Mouse (Mus musculus): ENCODE data around the gene Atxn7l3.

The Atxn7l3 gene

GRCm38 (mm10) chr11:102296491-102297472 is at the start of gene Atxn7l3:
Atxn7l3 (minus strand) TSS chr11:102296631.
- peak; percentile 99 for DNase-seq (ENCODE audit: low read depth)

GRCm38 (mm10) chr11:102344458-102344857 is 48.0 kb upstream of the Atxn7l3 start:
- DNase-seq (ENCODE audit: low read depth): no peak

DNA sequence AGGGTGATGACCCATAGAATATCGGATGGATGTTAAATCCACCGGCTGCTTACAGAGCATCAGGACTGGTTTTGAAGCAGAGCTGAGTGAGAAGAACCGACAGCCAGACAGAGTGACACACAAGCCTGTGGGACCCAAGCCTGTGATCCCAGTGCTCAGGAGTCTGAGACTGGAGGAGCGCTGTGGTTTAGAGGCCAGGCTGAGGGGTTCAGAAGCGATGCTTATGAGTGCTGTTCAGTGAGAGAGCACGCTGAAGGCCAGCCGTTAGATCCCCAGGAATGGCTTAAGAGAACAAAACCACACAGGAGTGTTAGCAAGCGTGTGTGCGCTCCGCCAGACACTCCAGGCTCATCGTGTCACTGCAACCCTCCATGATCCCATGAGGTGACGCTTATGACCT is 46.3 kb upstream of the Atxn7l3 start:
- DNase-seq (ENCODE audit: low read depth): no peak

DNA sequence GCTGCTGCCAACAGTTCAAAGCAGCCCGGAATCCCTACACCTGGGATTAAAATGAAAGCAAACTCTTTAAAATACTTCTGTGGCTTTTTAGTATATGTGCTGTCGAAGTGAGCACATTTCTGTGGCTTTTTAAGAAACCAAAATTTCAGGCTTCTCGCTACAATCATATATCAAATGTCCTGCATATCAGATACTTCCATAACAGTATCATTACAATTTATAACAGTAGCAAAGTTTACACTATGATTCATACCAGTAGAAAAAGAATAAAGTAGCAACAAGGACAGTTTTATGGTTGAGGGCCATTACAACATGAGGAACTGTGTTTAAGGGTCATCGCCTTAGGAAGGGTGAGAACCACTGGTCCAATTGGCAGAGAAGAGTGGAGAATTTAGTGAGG is 44.7 kb upstream of the Atxn7l3 start:
- no peak for DNase-seq (ENCODE audit: low read depth)

DNA sequence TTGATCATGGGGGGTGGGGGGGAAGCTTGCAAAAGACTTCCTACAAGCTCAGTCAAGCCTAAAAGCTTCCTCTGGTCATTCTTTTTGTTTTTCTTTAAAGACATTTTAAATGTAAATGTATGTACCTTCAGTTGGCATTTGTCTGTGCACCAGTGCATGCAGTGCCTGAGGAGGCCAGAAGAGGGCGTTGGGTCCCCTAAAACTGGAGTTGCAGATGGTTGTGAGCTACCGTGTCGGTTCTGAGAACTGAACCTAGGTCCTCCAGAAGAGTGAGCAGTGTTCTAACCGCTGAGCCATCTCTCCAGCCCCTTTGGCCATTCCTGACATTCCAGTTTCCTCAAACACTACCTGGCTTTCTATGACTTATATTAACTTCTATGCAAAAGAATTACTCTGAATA is 43.2 kb upstream of the Atxn7l3 start:
- DNase-seq (ENCODE audit: low read depth): peak; percentile 23

- no peak for DNase-seq (ENCODE audit: low read depth)
Observed at GRCm38 (mm10) chr11:102339195-102339594, 42.8 kb upstream of the Atxn7l3 start.

DNA sequence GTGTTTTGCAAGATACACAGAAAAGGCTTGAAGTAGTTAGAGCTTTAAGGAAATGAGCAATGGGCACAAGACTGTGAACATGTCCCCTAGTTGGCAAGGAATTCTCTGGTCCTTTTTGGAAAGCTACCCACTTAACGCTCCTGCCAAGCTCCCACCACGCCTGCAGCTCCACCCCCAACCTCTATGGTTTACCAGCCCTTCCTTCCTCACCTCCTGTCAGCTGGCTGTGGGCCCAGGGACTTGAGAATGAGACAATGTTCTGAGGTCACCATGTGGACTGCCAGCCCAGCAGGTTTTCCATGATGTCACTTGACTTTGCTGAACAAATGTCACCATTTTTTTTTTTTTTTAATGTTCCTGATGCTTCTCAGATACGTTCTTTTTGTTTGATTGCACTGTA is 42.1 kb upstream of the Atxn7l3 start:
- peak; percentile 48 for DNase-seq (ENCODE audit: low read depth)

GRCm38 (mm10) chr11:102337921-102338320 is 41.5 kb upstream of the Atxn7l3 start:
- DNase-seq (ENCODE audit: low read depth): no peak

DNA sequence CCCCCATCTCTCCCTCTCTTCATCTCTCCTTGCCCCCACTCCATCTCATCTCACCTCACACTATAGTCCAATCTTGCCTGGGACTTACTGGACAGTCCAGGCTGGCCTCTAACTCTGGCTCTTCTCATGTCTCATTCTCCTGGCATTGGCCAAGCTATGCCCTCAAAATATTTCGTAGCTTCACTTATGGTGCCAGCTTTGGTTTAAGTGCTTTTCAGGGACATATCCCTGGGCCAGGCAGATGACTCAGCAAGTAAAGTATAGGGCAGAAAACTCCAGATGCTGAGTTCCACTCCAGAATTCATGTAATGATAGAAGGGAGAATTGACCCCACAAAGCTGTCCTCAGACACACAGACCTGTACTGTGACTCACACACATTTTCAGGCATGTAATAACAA is 39.8 kb upstream of the Atxn7l3 start:
- peak; percentile 31 for DNase-seq (ENCODE audit: low read depth)

DNA sequence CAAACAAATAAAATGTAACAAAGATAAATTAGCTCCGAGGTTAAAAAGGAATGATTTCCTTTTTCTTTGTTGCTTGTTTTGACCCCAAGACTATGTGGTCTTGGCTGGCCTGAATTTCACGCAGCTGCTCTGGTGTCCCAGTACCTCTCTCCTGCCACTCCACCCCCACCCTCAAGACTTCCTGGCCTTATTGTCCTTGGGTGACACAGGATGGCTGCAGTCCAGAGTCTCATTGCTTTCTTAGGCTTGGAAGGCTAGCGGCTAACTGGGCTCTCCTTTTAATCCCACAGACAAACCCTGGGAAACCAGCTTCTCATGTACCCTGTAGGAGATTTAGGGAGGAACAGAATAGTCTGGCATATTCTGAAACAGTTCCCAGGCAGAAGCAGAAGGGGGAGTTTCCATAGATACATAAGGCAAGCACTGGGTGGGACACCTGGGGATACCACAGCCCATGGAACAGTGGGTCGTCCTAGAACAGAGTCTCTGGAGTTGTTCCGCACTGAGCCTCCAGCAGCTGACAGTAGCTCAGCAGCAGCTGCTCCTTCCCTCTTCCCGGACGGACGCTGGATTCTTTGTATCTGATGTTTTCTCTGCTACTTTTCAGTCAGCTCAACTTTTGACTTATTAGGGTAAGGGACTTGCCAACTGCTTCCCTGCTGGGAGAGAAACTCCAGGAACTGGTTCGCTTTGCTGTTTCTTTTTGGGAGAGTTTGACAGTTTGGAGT is 38.7 kb upstream of the Atxn7l3 start:
- no peak for DNase-seq (ENCODE audit: low read depth)

- no peak for DNase-seq (ENCODE audit: low read depth)
Observed at GRCm38 (mm10) chr11:102334010-102334409, 37.6 kb upstream of the Atxn7l3 start.

- DNase-seq (ENCODE audit: low read depth): no peak
Observed at GRCm38 (mm10) chr11:102333061-102333460, 36.6 kb upstream of the Atxn7l3 start.

GRCm38 (mm10) chr11:102331806-102332205 is 35.4 kb upstream of the Atxn7l3 start:
- no peak for DNase-seq (ENCODE audit: low read depth)

DNA sequence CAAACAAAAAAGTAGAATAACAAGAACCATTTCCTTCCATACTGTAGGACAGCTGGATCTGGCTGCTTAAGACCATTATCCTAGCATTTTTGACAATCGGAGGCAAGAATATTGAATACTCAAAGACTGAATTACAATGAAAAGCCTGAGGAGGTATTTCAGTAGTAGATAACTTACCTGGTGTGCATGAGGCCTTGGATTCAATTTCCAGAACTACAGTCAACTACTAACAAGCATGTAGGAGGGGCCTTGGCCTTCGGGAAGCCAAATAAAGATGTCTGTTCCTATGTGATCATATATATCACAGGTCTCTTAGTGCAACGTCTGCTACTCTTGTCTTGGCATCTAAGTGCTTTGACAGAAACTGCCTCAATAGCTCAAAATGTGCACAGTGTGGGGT is 33.6 kb upstream of the Atxn7l3 start:
- no peak for DNase-seq (ENCODE audit: low read depth)

DNA sequence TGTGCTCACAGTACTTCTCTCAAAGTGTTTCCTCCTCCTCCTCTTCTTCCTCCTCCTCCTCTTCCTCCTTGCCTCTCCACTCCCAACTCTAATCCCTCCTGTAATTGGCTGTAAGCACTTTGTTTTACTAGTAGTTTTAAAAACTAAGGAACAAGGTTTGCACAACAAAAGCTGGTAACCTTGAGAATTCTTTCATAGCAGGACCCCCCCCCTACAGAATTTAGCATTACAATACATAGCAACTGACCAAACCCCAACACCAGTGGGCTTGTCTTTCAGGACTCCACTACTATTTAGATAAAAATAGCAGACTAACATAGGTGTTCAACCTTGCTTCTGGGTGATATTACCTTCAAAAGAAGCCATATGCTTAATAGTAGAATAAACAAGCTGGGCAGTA is 33.1 kb upstream of the Atxn7l3 start:
- DNase-seq (ENCODE audit: low read depth): no peak

GRCm38 (mm10) chr11:102327839-102328238 is 31.4 kb upstream of the Atxn7l3 start:
- DNase-seq (ENCODE audit: low read depth): no peak

DNA sequence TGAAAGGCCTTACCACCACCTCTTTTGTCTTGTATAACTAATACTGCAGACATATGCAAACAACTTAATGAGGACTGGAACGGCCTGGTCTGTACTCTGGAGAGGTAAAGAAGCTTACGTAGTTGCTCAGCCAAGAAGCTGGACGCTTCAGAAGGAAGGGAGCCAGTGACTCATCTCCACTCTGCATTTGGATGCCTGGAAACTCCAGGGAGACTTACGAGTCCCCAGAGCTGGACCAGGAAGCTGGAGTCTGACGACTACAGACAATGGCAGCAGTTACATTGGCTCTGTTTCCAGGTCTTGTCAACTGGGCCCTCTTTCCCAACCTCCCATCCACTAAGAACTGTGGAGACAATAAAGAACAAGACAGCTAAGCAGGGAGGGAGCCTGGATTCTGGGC is 30.8 kb upstream of the Atxn7l3 start:
- peak; percentile 73 for DNase-seq (ENCODE audit: low read depth)

DNA sequence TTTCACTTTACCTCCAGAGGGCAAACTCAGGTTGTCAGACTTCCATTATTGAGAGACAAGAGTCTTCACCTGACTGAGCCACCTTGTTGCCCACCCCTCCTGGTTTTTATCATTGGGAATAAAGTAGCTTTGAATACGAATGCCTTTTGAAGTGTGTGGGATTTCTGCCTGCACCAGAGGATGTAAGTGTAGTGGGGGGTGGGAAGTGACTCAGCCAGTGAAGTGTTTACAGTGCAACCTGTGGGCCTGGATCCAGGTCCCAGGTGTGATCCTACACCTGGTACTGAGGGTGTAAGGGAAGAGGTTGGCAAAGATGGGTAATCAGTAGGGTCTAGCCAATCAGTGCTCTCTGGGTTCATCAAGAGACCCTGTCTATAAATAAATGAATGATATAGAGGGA is 27.1 kb upstream of the Atxn7l3 start:
- no peak for DNase-seq (ENCODE audit: low read depth)

DNA sequence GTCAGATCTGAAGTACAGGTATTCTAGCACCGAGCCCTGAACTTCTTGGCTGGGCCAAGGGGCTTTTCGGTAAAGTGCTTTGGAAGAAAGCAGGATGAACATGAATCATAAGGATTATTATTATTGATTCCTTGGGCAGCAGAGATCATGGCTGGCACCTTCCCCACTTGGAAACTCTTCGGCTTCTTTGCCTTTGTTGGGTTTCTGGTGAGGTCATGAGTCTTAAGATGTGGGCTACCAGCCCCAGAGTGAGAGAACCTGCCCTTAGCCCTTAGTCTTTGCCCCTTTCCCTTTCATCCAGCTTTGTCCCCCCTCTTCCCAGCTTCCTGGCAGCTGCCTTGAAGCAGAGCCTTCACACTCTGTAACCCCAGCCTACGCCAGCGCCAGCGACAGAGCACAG is 25.5 kb upstream of the Atxn7l3 start:
- DNase-seq (ENCODE audit: low read depth): no peak

DNA sequence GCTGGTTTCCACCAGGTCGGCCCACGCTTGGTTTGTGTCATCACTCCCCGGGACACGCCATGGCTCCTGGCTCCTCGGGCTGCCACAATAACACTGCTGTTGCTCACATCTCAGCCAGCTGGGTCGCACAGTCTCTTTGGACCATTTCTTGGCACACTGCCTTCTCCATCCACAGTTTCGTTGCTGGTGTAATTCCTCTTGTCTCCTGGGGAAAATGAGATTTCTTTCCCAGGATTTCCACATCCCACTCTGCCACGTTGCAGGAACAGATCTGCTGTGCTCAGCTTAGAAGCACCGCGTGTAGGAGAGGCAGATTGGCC is 24.2 kb upstream of the Atxn7l3 start:
- peak; percentile 92 for DNase-seq (ENCODE audit: low read depth)

GRCm38 (mm10) chr11:102319941-102320685 is 23.7 kb upstream of the Atxn7l3 start:
- peak; percentile 92 for DNase-seq (ENCODE audit: low read depth)

DNA sequence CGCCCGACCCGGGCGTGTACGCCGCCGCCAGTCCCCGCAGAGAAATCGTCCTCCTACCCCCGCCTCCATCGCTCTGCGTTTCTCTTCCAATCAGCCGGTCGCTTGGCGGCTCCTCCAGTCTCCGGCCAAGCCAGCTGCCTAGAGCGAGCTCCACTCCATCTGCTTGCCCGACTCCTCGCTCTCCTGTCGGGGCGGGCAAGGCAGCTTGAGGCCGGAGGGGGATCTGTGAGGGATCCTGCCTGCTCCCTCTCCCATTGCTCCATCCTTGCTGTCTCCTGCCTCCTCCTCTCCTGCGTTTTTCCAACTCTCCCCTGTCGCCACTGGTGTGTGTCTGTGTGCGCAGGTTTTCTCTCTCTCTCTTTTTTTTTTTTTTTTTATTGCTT is 23.0 kb upstream of the Atxn7l3 start, which contains the start of gene Ubtf:
Gene Ubtf, minus strand, starts transcription at position 333 of the 383 bp plus-strand sequence.
- DNase-seq (ENCODE audit: low read depth): peak; percentile 90

Measured in NIH3T3 (cell line).